ENCODE assay signal across 10 mouse cellular contexts in the genomic region with DNA sequence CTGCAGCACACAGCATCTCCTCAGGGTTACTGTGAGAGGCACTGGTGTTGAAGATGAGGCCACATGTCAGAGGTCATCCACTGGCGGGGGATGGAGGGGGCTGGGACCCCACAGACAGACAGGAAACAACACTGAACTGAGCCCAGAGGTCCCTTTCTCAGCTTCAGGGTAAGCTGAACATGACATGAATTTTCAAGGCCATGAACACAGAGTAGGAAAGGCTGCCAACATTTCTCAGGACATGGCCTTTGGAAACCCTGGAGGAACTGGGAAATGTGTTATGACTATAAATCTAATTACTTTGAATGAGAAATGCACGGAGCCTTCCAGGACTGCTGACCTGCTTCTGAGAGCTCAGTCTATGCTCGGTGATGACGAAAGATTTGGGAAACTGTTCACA.
DNase-seq lines count a peak whose midpoint lies in the region; ATAC-seq and TF ChIP-seq lines count a peak whose summit lies in the region.
"Had no signal": no experiment of that assay in that cellular context is flagged by ENCODE, and none has a peak within 500 bp of the region (broad histone marks: within the 10 kb centered on the region; RNA-seq: fewer than 3 reads in every experiment).

No protein-coding gene starts in this region.

- H3K36me3 ChIP-seq in hindbrain, embryonic 16.5 days (ENCODE audit: control insufficient read depth, insufficient read depth, low read length), result no peaks in the 10 kb centered on the region
- no peaks in the 10 kb centered on the region for H3K36me3 ChIP-seq in hindbrain, embryonic 14.5 days (replicated peaks; ENCODE audit: control insufficient read depth, insufficient read depth)
- peaks cover 4% of the 10 kb centered on the region; the same call in 1 of the 2 replicates for H3K36me3 ChIP-seq in heart, embryonic 11.5 days (ENCODE audit: control insufficient read depth, insufficient read depth, low read length)
- H3K36me3 ChIP-seq in intestine, embryonic 15.5 days, result no peaks in the 10 kb centered on the region
- H3K36me3 ChIP-seq: embryonic facial prominence, embryonic 13.5 days had no signal

- H3K4me3 ChIP-seq in hindbrain, embryonic 16.5 days (ENCODE audit: low read length), result no peak overlapping the region
- no peak overlapping the region for H3K4me3 ChIP-seq in hindbrain, embryonic 14.5 days (replicated peaks; ENCODE audit: low read length)
- H3K4me3 ChIP-seq in gastrocnemius, adult 2 months, result no peak overlapping the region
- H3K4me3 ChIP-seq in heart, embryonic 11.5 days (ENCODE audit: low read depth, low read length), result no peak overlapping the region
- no peak overlapping the region for H3K4me3 ChIP-seq in intestine, embryonic 15.5 days (replicated peaks)
- H3K4me3 ChIP-seq: embryonic facial prominence, embryonic 13.5 days had no signal

- intact Hi-C loops in gastrocnemius, adult 2 months (cut with DNase I), result no loop called here

- H3K27ac ChIP-seq in hindbrain, embryonic 16.5 days (ENCODE audit: low read depth, low read length), result no peak overlapping the region
- H3K27ac ChIP-seq in hindbrain, embryonic 14.5 days, result no peak overlapping the region
- H3K27ac ChIP-seq in gastrocnemius, adult 2 months, result 0 out of 2 replicates have a peak overlapping the region, but pooled peaks have one; percentile 20
- H3K27ac ChIP-seq in heart, embryonic 11.5 days (ENCODE audit: low read depth, low read length), result no peak overlapping the region
- no peak overlapping the region for H3K27ac ChIP-seq in intestine, embryonic 15.5 days
- H3K27ac ChIP-seq: embryonic facial prominence, embryonic 13.5 days had no signal

- no peaks in the 10 kb centered on the region for H3K27me3 ChIP-seq in hindbrain, embryonic 16.5 days (replicated peaks; ENCODE audit: control insufficient read depth, insufficient read depth, low read length)
- H3K27me3 ChIP-seq in hindbrain, embryonic 14.5 days (ENCODE audit: control insufficient read depth, insufficient read depth, low read length), result no peaks in the 10 kb centered on the region
- no peaks in the 10 kb centered on the region for H3K27me3 ChIP-seq in heart, embryonic 11.5 days (ENCODE audit: control insufficient read depth, insufficient read depth, low read length)
- no peaks in the 10 kb centered on the region for H3K27me3 ChIP-seq in intestine, embryonic 15.5 days (replicated peaks)
- H3K27me3 ChIP-seq: embryonic facial prominence, embryonic 13.5 days had no signal

- no peak for DNase-seq in hindbrain, embryonic 14.5 days (ENCODE audit: low spot score)
- DNase-seq in NIH3T3 (ENCODE audit: low read depth), result peak; percentile 78
- DNase-seq in gastrocnemius, adult 2 months, result peak; percentile 29
- peak; percentile 46 to 63 for DNase-seq in kidney, postnatal 4 days
- no peak for DNase-seq in embryo, embryonic 10 days (ENCODE audit: low spot score)
- DNase-seq: heart, adult 18-20 months had no signal

- no peaks in the 10 kb centered on the region for H3K4me1 ChIP-seq in hindbrain, embryonic 16.5 days (ENCODE audit: control insufficient read depth, insufficient read depth, low read depth, low read length)
- no peaks in the 10 kb centered on the region for H3K4me1 ChIP-seq in hindbrain, embryonic 14.5 days (replicated peaks; ENCODE audit: control insufficient read depth, insufficient read depth, low read length)
- no peaks in the 10 kb centered on the region for H3K4me1 ChIP-seq in heart, embryonic 11.5 days (ENCODE audit: control insufficient read depth, insufficient read depth, low read length)
- H3K4me1 ChIP-seq in intestine, embryonic 15.5 days (replicated peaks), result 0 out of 2 replicates have a peak, but pooled peaks cover 2% of the 10 kb centered on the region

- no peak overlapping the region for H3K9ac ChIP-seq in hindbrain, embryonic 16.5 days (ENCODE audit: low read depth, low read length)
- no peak overlapping the region for H3K9ac ChIP-seq in hindbrain, embryonic 14.5 days
- H3K9ac ChIP-seq in heart, embryonic 11.5 days (ENCODE audit: low read depth, low read length), result no peak overlapping the region
- no peak overlapping the region for H3K9ac ChIP-seq in intestine, embryonic 15.5 days
- H3K9ac ChIP-seq: embryonic facial prominence, embryonic 13.5 days had no signal

- H3K4me2 ChIP-seq in hindbrain, embryonic 16.5 days (ENCODE audit: low read length), result no peak overlapping the region
- no peak overlapping the region for H3K4me2 ChIP-seq in hindbrain, embryonic 14.5 days (replicated peaks)
- no peak overlapping the region for H3K4me2 ChIP-seq in heart, embryonic 11.5 days
- H3K4me2 ChIP-seq in intestine, embryonic 15.5 days (replicated peaks), result no peak overlapping the region
- H3K4me2 ChIP-seq: embryonic facial prominence, embryonic 13.5 days had no signal

- no peaks in the 10 kb centered on the region for H3K9me3 ChIP-seq in hindbrain, embryonic 16.5 days (ENCODE audit: control insufficient read depth, low read length)
- H3K9me3 ChIP-seq in hindbrain, embryonic 14.5 days (ENCODE audit: control insufficient read depth, low read length), result no peaks in the 10 kb centered on the region
- H3K9me3 ChIP-seq in heart, embryonic 11.5 days (replicated peaks; ENCODE audit: control insufficient read depth, low read length), result no peaks in the 10 kb centered on the region
- H3K9me3 ChIP-seq in intestine, embryonic 15.5 days, result no peaks in the 10 kb centered on the region
- H3K9me3 ChIP-seq: embryonic facial prominence, embryonic 13.5 days had no signal

- TF ChIP-seq CTCF in gastrocnemius, adult 2 months (IDR thresholded peaks at IDR 0.05), result no peak

- peak; percentile 80; the same call in 1 of the 2 replicates for ATAC-seq in hindbrain, embryonic 16.5 days
- ATAC-seq in hindbrain, embryonic 14.5 days (ENCODE audit: low FRiP score), result no peak
- ATAC-seq in heart, embryonic 11.5 days (replicated peaks; ENCODE audit: insufficient number of reproducible peaks, low FRiP score, low TSS enrichment), result no peak
- ATAC-seq in intestine, embryonic 15.5 days, result no peak

- 51% methylated on average over 4 of the region's 4 CpGs for WGBS in hindbrain, embryonic 16.5 days
- 68% methylated on average over 4 of the region's 4 CpGs for WGBS in hindbrain, embryonic 14.5 days
- WGBS in heart, embryonic 11.5 days (ENCODE audit: insufficient replicate concordance), result 69% methylated on average over 4 of the region's 4 CpGs
- 53% methylated on average over 4 of the region's 4 CpGs for WGBS in intestine, embryonic 15.5 days

Comparison
In these comparisons a context has a peak if more than half of its experiments do, and no peak if none do; other contexts are left out.
1. DNase-seq: peak in NIH3T3 (single experiment), gastrocnemius, adult 2 months (single experiment) and kidney, postnatal 4 days (2 of 2); none in hindbrain, embryonic 14.5 days (single experiment) and embryo, embryonic 10 days (single experiment).